Mouse (Mus musculus): ENCODE results near the gene Zranb3. TPM values are rescaled to one million over a fixed set of nuclear protein-coding genes. Genes with fewer than 3 reads are reported as not detected.

The Zranb3 gene
- polyA plus RNA-seq, 1 experiment from 2014 or later: 10.4 TPM

DNA sequence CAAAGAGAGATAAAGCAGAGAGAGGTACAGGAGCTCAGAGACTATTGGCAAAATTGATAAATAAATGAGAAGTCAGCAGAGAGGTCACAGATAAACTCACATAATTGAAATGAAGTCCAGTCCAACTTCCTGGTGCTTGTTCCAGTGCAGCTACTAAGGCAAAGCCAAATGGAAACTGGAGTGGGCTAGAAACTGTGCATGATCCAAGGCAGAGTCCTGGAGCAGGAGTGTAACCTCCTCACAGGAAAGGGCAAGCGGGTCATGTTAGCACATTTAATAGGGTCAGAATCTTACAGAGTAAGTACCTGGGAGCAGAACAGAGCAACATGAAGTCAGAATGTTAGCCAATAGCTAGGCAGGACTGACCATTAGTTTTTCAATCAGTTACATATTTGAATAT, 24.2 kb downstream of the Zranb3 start:
- no peaks in the 10 kb centered on the region for H3K9me3 ChIP-seq
- H3K36me3 ChIP-seq: peaks cover 28% of the 10 kb centered on the region
- H3K4me1 ChIP-seq (replicated peaks): no peaks in the 10 kb centered on the region
- H3K27ac ChIP-seq: no peak overlapping the region
- DNase-seq (ENCODE audit: low spot score): no peak
- 98% methylated on average over 1 of the region's 1 CpGs for WGBS
- H3K27me3 ChIP-seq (ENCODE audit: insufficient read depth, poor library complexity, severe bottlenecking): no peaks in the 10 kb centered on the region
- no peak overlapping the region for H3K4me3 ChIP-seq

DNA sequence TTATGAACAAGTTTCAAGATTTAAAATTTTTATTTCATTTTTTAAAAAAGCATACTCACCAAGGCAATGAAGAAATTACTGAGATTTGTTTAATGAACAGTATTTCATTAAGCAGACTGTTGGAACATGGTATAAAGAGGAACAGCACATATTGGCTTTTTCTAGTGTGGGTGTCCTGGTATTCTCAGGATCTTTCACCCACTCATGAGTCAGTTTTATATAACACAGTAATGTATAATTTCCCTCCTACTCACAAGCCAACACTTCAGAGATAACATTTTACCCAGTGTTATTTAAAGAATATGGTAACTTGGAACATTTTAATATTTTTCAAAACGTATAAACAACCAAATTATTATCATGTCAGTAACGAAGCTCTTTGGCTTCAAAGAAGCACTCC, 25.1 kb downstream of the Zranb3 start:
- Histone ChIP-seq H3K9me3 (no peaks in the 10 kb centered on the region), H3K27ac (no peak overlapping the region), H3K27me3 (ENCODE audit: insufficient read depth, poor library complexity, severe bottlenecking) (no peaks in the 10 kb centered on the region), H3K4me1 (replicated peaks) (no peaks in the 10 kb centered on the region), H3K4me3 (no peak overlapping the region), H3K36me3 (peaks cover 31% of the 10 kb centered on the region)
- 90% methylated on average over 2 of the region's 2 CpGs for WGBS
- no peak for DNase-seq (ENCODE audit: low spot score)

DNA sequence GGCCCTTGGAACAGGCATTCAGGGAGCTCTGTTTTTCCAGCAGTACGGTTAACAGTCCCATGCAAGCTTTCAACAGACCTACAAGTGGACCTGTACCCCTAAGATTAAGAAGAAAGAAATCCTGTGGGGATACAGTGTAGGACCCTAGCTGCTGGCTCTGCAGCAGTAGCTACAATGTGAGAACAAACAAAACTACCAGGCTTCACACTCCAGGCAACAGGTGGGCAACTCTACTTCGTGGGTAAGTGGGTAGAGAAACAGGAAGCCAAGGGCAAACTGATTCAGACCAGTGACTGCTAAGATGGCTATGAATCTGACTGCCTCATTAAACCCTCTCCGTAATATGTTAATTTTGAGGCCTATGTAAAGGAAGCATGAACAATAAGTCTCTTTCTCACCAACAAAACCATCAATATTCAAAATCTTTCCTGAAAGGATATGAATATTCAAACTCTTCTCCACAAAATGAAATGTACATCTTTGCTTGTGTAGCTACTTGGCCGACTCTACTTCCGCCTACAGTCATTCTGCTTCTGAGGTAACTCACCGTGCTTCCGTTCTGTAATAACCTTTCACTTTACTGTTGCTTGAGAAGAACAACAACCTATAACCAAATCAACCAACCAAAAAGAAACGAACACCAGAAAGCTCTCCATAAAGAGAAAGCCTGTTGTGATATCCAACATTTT, 25.9 kb downstream of the Zranb3 start:
- Histone ChIP-seq H3K4me1 (replicated peaks) (no peaks in the 10 kb centered on the region), H3K27me3 (ENCODE audit: insufficient read depth, poor library complexity, severe bottlenecking) (no peaks in the 10 kb centered on the region), H3K4me3 (no peak overlapping the region), H3K9me3 (no peaks in the 10 kb centered on the region), H3K27ac (no peak overlapping the region), H3K36me3 (peaks cover 22% of the 10 kb centered on the region)
- WGBS: 89% methylated on average over 8 of the region's 8 CpGs
- DNase-seq (ENCODE audit: low spot score): no peak

DNA sequence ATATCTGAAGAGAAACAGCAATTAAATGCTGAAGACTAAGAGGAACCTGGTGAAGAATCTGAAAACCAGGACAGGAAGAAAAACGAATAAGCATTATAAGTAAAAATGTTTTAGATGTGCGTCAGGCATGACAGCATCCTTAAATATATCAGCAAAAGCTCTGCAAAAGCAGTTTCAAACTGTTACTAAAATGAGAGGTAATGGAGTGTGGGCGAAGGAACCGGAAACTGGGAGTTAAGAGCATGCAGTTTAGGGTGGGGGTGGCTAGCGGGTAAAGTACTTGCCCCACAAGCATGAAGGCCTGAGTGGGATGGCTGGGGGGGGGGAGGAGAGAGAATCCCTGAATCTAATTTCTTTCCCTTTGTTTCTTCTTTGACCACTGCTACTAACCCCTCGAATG, 29.8 kb downstream of the Zranb3 start:
- 93% methylated on average over 6 of the region's 6 CpGs for WGBS
- DNase-seq (ENCODE audit: low spot score): no peak

DNA sequence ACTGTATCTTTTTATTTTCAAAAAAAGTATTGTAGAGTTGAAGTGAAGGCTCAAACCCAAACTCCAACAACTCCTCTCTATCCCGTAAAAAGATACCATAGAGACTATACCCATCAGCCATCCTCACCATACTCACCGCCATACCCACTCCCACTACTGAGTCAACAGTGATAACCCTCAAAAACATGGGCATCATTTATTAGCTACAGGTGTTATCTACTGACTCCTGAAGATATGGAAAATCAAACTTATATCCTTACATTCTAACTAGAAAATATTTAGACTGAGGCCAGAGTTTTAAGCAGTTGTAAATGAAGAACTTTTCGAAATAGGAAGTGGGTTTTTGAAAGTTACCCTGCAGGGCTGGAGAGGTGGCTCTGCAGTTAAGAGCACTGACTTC, 32.8 kb downstream of the Zranb3 start:
- no peak for DNase-seq (ENCODE audit: low spot score)
- Histone ChIP-seq H3K4me3 (no peak overlapping the region), H3K4me1 (replicated peaks) (no peaks in the 10 kb centered on the region), H3K36me3 (peaks cover 22% of the 10 kb centered on the region), H3K27ac (no peak overlapping the region), H3K9me3 (no peaks in the 10 kb centered on the region), H3K27me3 (ENCODE audit: insufficient read depth, poor library complexity, severe bottlenecking) (no peaks in the 10 kb centered on the region)
- 92% methylated on average over 3 of the region's 3 CpGs for WGBS

More for the DNA sequence above, 29.8 kb downstream of the Zranb3 start:
- Histone ChIP-seq H3K27ac (no peak overlapping the region), H3K9me3 (no peaks in the 10 kb centered on the region), H3K36me3 (peaks cover 17% of the 10 kb centered on the region), H3K27me3 (ENCODE audit: insufficient read depth, poor library complexity, severe bottlenecking) (no peaks in the 10 kb centered on the region), H3K4me1 (replicated peaks) (no peaks in the 10 kb centered on the region), H3K4me3 (no peak overlapping the region)

DNA sequence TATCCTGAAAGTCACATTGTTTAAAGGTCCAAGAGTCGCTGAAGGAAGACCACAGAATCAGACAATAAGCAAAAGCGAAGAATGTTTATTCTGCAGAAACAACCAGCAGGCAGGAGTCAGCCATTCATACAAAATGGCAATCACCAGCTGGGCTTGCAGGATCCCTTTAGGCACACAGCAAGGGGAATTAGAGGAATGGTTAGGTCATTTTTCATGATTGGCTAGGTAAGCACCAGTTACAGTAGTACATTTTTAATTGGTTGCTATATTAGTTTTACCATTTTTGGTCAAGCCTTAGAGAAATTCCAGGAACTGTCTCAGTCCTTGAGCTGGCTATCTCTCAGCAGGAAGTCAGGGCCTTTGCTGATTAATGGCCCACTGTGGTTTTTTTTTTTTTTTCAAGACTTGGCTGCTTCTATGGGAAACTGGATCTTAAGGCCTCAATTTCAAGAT, 33.9 kb downstream of the Zranb3 start:
- no peaks in the 10 kb centered on the region for H3K9me3 ChIP-seq
- whole genome bisulfite sequencing: 84% methylated on average over 2 of the region's 2 CpGs
- no peaks in the 10 kb centered on the region for H3K4me1 ChIP-seq (replicated peaks)
- peaks cover 18% of the 10 kb centered on the region for H3K36me3 ChIP-seq
- no peak overlapping the region for H3K4me3 ChIP-seq
- no peaks in the 10 kb centered on the region for H3K27me3 ChIP-seq (ENCODE audit: insufficient read depth, poor library complexity, severe bottlenecking)
- H3K27ac ChIP-seq: no peak overlapping the region
- DNase-seq (ENCODE audit: low spot score): no peak

DNA sequence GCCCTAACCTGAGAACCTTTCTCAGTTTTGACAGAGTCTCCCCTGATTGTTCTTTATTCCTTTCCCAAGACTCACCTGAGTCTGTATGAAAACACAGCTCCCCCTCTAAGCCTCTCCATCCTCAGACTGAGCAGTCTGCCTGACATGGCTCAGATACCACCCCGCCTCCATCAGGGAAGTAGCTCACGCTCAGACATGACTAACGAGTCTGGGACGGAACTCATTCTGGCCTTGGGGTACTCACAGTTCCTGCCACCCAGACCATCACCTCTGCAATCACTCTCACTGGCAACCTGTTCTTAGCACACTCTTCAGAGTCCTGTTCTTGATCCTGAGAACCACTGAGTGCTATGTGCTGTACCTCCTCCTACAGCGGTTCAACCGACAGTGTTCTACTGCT, 38.1 kb downstream of the Zranb3 start:
- Histone ChIP-seq H3K27me3 (ENCODE audit: insufficient read depth, poor library complexity, severe bottlenecking) (no peaks in the 10 kb centered on the region), H3K36me3 (peaks cover 9% of the 10 kb centered on the region), H3K27ac (no peak overlapping the region), H3K4me3 (no peak overlapping the region), H3K9me3 (no peaks in the 10 kb centered on the region), H3K4me1 (replicated peaks) (no peaks in the 10 kb centered on the region)
- DNase-seq (ENCODE audit: low spot score): no peak
- WGBS: 95% methylated on average over 6 of the region's 6 CpGs

DNA sequence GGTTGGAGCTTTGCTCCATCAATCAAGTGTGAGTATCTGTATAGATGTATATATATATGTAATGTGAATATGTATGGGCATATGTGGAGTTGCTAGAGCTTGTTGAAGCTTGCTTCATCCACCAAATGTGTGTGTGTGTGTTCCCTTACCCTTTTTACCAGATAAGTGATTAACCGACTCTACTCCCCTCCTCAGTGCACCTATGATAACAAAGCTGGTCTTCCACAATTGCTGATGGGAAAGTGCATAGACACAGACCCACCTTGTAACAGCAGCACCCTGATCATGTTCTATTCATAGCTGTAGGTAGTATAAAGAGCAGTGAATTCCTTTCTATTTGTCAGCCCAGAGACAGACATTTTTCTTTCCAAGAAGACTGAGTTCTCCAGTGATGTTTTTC, 40.7 kb downstream of the Zranb3 start:
- H3K36me3 ChIP-seq: peaks cover 8% of the 10 kb centered on the region
- no peak overlapping the region for H3K4me3 ChIP-seq
- H3K9me3 ChIP-seq: no peaks in the 10 kb centered on the region
- no peak overlapping the region for H3K27ac ChIP-seq
- DNase-seq (ENCODE audit: low spot score): no peak
- no peaks in the 10 kb centered on the region for H3K4me1 ChIP-seq (replicated peaks)
- 97% methylated on average over 1 of the region's 1 CpGs for WGBS
- H3K27me3 ChIP-seq (ENCODE audit: insufficient read depth, poor library complexity, severe bottlenecking): no peaks in the 10 kb centered on the region

DNA sequence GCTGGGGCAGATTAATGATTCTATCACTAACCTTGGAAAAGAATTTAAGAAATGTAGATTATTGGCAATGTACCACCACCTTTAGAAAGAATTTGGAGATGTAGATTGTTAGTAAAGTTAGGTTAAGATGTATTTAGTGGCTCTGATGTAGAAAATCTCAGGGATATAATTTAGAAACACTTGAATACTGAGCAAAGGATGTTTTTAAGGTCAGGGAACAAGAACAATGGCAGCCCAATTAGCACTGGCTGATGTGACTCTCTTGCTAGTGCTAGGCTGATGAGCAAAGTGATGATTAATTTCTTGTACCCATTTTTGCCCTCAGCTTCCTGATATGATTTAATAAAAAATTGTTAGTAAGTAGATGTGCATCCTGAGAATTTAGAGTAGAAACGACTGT, 41.4 kb downstream of the Zranb3 start:
- H3K27ac ChIP-seq: no peak overlapping the region
- DNase-seq (ENCODE audit: low spot score): no peak
- no peaks in the 10 kb centered on the region for H3K27me3 ChIP-seq (ENCODE audit: insufficient read depth, poor library complexity, severe bottlenecking)
- peaks cover under 1% of the 10 kb centered on the region for H3K36me3 ChIP-seq
- no peaks in the 10 kb centered on the region for H3K9me3 ChIP-seq
- H3K4me1 ChIP-seq (replicated peaks): no peaks in the 10 kb centered on the region
- no peak overlapping the region for H3K4me3 ChIP-seq
- 83% methylated on average over 1 of the region's 1 CpGs for WGBS

DNA sequence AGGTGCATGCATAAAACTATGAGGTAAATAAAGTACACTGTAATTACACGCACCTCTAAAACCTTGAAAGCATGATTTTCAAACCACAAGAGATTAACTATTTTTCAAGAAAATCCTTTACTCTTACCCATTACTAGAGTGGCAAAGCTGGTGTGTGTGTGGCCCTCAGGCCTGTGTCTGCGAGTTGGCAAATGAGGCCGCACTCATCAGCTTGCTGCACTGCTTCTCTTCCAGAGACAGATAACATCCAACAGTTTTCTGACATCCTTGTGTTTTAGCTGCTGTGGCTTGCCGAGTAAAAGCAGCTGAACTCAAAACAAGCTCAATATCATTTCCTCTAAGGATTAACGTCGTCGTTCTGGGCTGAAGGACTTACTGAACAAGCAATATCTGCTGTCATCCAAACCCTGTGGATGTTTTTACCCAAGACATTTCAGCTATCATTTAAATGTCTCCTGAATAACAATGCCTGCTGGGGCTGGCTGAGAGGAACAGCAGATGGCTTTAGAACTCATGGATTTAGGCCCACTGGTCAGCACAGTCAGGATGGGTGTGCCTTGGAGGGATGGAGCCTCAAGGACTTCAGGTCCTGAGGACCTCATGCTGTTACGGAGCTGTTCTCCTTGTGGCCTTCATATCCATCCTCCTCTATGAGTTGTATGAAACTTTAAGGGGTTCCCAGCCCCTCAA, 42.0 kb downstream of the Zranb3 start:
- Histone ChIP-seq H3K4me1 (replicated peaks) (no peaks in the 10 kb centered on the region), H3K27me3 (ENCODE audit: insufficient read depth, poor library complexity, severe bottlenecking) (no peaks in the 10 kb centered on the region), H3K36me3 (no peaks in the 10 kb centered on the region; the same call in 1 of the 2 replicates), H3K9me3 (no peaks in the 10 kb centered on the region), H3K4me3 (no peak overlapping the region), H3K27ac (no peak overlapping the region)
- DNase-seq (ENCODE audit: low spot score): no peak
- WGBS: 76% methylated on average over 8 of the region's 8 CpGs

DNA sequence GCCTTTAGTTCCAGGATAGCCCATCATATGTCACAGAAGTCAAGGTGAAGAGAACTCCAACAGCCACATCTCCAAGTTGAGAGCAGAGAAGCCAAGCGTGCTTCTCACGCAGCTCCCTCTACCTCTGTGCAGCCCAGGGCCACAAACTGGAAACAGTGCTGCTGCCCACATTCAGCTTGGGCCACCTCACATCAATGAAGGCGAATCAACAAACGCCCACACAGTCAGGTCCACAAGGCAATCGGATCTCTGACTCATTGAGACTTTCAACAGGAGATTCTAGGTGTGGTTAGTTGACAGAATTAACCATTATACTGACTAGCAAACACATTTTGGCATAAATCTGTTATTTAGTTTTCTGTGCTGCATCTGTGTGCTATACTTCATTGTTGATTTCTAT, 44.2 kb downstream of the Zranb3 start:
- no peaks in the 10 kb centered on the region; the same call in 1 of the 2 replicates for H3K36me3 ChIP-seq
- H3K27ac ChIP-seq: no peak overlapping the region
- H3K27me3 ChIP-seq (ENCODE audit: insufficient read depth, poor library complexity, severe bottlenecking): no peaks in the 10 kb centered on the region
- H3K9me3 ChIP-seq: no peaks in the 10 kb centered on the region
- no peaks in the 10 kb centered on the region for H3K4me1 ChIP-seq (replicated peaks)
- 90% methylated on average over 5 of the region's 5 CpGs for WGBS
- H3K4me3 ChIP-seq: no peak overlapping the region
- no peak for DNase-seq (ENCODE audit: low spot score)

DNA sequence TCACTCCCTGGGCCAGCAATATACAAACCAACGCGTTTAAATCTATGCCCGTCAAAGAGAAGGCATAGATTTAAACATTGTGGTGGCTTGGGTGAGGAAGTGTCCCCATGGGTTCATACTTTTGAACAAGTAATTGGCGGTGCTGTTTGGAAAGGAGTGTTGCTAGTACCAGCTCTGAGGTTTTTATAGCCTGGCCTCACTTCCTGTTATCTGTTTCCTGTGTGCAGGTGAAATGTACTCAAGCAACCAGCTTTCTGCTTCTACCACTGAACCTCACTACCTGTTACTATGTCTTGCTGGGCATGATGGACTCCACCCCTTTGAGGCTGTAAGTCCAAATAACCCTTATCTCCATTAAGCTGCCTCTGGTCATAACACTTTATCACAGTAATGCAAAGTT, 45.6 kb downstream of the Zranb3 start:
- H3K27me3 ChIP-seq (ENCODE audit: insufficient read depth, poor library complexity, severe bottlenecking): no peaks in the 10 kb centered on the region
- no peaks in the 10 kb centered on the region; the same call in 1 of the 2 replicates for H3K36me3 ChIP-seq
- DNase-seq (ENCODE audit: low spot score): no peak
- no peak overlapping the region for H3K27ac ChIP-seq
- no peaks in the 10 kb centered on the region for H3K9me3 ChIP-seq
- 96% methylated on average over 4 of the region's 4 CpGs for WGBS
- H3K4me3 ChIP-seq: no peak overlapping the region
- no peaks in the 10 kb centered on the region for H3K4me1 ChIP-seq (replicated peaks)

DNA sequence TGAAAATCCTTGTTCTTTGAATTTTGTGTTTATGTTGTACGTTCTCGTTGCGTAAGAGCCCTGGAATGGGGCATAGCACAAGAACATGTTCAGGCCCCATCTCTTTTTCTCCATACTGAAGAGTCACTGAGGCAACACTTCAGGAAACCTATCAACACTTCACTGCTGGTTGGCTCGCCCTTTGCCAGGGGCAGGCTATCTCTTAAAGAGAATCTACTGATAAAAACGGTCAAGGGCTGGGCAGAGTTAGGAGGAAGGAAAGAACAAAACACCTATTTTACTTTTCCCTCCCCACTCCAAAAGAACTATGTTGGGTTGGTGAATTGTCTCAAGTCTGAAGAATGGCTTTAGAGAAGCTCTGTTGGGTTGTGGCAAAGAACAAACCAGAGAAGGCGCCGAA, 55.9 kb downstream of the Zranb3 start:
- DNase-seq (ENCODE audit: low spot score): no peak
- no peak overlapping the region for H3K27ac ChIP-seq
- no peak overlapping the region for H3K4me3 ChIP-seq
- H3K27me3 ChIP-seq (ENCODE audit: insufficient read depth, poor library complexity, severe bottlenecking): no peaks in the 10 kb centered on the region
- no peaks in the 10 kb centered on the region for H3K9me3 ChIP-seq
- no peaks in the 10 kb centered on the region for H3K4me1 ChIP-seq (replicated peaks)
- peaks cover 12% of the 10 kb centered on the region for H3K36me3 ChIP-seq
- 94% methylated on average over 7 of the region's 7 CpGs for WGBS
